Mouse (Mus musculus) monocyte, adult 5-6 weeks (primary cell): ENCODE data around the gene Pet100. TPM values are rescaled to one million over a fixed set of nuclear protein-coding genes. Genes with fewer than 3 reads are reported as not detected.

Experiments used
- ATAC-seq: fragments of 153-309, 156-312 bp; replicated peaks from 2 replicates; pipeline ENCODE4 v1.8.0; 2017; ENCODE audit warnings: mild to moderate bottlenecking; ENCODE audit not compliant: low TSS enrichment, insufficient number of reproducible peaks, severe bottlenecking, poor library complexity, low FRiP score
- total RNA-seq: library from RNA; stranded (forward); fragments of 200-1000, 200-491, 200-594 nt; gene quantifications from 3 replicates; pipeline ENCODE4 v1.2.3, GENCODE M21; 2017

Pet100 gene
- total RNA-seq, 1 experiment from 2014 or later: 142 TPM

- ATAC-seq: no peak
These were observed 12.1 kb upstream of the Pet100 start for GRCm38 (mm10) chr8:3609046-3609815.

DNA sequence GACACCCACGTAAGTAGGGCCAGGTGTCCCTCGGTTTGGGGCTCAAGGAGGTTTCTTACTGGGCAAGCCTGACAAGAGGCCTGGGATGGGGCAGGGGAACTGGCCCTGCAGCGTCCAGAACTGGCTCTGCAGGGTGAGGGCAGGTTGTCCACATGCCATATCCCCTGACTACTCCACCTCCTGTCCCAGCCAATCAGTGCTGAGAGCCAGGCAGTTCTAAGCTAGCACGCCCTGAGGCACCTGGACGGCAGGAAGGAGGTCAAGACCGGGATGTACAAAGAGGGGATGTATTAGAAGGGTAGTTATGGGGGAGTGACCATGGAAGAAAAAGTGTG, 11.6 kb upstream of the Pet100 start:
- no peak for ATAC-seq

GRCm38 (mm10) chr8:3622119-3622518, 771 bp downstream of the Pet100 start:
- no peak for ATAC-seq

DNA sequence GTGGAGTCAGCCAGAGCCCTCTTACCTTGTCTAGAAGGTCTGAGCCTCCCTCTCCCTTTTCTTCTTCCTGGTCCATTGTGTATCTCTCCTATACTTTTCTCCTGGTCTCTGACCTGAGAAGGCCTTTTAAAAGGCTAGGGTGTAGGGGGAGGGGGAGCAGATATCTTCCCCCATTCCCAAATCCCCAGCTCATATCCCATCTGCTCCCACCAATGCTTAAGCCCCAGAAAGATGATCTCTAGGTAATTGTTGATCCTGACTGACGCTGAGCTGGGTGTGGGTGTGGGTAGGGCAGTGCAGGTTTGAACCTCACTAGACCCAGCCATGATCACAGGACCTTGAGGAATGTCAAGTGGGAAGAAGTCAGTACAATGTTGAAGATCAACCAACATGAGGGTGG, 4.1 kb downstream of the Pet100 start, which contains the start of gene Pcp2:
Gene Pcp2, minus strand, starts transcription at position 101 of the 400 bp plus-strand sequence.
- no peak for ATAC-seq

DNA sequence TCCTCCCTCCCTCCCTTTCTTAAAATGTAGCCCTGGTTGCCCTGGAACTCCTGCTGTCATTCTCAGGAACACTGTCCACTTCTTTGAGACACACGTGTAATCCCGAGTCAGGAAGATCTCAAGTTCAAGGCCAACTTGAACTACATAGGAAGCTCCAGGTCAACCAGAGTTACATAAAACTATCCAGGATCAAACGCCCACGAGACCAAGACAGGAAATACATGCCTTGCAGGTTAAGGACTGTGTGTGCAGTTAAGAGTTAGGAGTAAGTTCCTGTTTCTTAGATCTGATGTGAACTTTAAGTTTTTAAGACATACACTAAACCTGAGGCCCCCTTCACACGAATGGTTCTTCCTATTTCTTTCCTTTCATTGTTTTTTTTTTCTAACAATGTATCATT, 5.6 kb downstream of the Pet100 start:
- ATAC-seq: no peak

DNA sequence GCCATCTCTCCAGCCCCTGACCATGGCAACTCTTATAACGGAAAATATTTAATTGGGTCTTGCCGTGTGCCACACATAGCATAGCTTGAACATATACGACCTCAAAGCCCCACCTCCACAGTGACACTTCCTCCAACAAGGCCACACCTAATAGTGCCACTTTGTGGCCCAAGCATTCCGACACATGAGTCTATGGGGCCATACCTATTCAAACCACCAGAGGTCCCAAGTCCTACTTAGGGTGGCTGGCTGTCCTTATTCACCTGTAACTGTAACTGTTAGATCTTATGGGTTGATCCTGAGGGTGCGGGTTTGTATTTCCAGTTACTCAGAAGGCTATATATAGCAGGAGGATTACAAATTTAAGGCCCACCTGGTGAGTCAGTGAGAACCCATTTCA, 6.7 kb downstream of the Pet100 start:
- 0 out of 2 replicates have a peak, but pooled peaks have one; percentile 32 for ATAC-seq

DNA sequence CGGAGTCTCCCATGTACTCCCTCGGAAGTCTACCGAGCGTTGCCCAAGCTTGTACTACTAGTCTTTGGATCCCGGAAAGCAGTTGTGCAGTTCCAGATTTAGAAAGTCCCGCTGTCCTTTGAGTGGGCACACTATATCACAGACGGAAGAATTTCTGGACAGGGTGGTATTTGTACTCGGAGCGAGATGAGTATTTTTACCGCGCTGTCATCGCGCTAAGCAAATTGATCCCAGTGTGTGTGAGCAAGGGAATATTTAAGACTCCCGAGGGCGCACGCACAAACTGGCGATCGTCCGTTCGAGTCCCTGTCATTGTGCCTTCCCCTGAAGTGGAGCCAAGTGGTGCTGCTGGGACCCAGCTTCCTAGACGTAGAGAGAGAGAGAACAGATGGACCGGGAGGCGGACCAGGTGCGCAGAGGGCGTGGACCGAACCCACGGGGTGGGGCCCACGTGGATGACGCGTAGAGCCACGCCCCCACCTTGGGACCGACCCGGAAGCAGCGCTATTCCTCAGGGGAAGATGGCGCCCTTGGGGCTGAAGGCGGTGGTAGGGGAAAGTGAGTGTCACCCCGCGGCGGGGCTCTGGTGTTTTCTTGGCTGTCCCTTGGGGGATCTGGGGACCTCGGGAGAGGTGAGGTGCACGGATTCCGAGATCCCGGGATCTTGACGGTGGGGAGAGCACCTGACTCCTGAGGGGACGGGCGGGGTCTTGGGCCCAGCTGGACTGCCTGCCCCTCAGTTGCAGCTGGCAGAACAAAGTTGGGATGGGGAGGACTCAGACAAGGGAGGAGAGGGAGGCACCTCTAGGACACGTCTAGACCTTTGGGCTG, 9.5 kb downstream of the Pet100 start, which contains the start of gene Stxbp2:
Gene Stxbp2, plus strand, starts transcription at position 309 of the 831 bp plus-strand sequence.
- ATAC-seq: peak; percentile 84

- peak; percentile 25; the same call in 1 of the 2 replicates for ATAC-seq
These were observed 10.1 kb downstream of the Pet100 start for GRCm38 (mm10) chr8:3631478-3631875.

DNA sequence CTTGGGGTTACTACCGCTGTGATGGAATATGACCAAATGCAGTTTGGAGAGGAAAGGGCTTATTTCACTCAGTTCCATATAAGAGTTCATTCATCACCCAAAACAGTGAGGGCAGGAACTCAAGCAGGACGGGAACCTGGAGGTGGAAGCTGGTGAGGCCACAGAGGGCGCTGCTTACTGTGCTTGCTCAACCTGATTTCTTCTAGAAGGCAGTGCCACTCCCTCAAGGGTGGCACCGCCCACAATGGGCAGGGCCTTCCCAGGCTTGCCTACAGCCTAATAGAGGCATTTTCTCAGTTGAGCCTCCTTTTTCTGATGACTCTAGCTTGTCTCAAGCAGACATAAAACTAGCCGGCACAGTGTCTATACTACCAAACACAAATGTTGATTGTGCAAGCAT, 24.5 kb downstream of the Pet100 start:
- ATAC-seq: peak; percentile 93

DNA sequence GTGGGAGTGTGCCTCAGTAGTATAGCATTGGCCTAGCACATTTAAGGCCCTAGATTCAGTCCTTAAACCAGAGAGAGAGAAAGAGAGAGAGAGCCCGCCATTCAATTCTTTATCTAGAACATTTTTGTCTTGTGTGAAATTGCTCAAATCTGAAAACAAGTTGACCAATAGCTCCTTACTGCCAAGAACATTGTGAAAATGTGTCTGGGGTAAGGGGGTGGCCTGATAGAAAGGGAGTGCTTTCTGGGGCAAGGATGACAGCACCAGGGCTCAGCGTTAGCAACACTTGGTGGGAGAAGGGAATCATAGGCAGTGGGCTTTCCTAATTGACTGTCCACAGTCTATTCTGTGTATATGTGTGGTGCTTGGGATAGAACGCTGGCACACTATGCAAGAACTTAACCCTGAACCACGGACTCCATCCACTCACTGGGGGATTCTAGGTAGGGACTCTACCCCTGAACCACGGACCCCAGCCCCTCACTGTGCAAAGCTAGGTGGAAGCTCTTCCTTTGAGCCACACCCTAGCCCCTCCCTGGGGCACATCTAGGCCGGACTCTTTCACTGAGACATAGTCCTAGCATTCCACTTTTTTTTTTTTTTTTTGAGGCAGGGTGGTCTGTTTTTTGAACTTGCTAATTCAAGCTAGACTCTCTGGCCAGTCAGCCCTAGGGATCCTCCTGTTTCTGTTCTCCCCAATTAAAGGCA, 25.6 kb downstream of the Pet100 start:
- no peak for ATAC-seq

GRCm38 (mm10) chr8:3647561-3647960, 26.2 kb downstream of the Pet100 start:
- no peak for ATAC-seq

GRCm38 (mm10) chr8:3648268-3648667, 26.9 kb downstream of the Pet100 start:
- ATAC-seq: peak; percentile 51

GRCm38 (mm10) chr8:3648990-3649389, 27.6 kb downstream of the Pet100 start:
- ATAC-seq: no peak; the same call in 1 of the 2 replicates

DNA sequence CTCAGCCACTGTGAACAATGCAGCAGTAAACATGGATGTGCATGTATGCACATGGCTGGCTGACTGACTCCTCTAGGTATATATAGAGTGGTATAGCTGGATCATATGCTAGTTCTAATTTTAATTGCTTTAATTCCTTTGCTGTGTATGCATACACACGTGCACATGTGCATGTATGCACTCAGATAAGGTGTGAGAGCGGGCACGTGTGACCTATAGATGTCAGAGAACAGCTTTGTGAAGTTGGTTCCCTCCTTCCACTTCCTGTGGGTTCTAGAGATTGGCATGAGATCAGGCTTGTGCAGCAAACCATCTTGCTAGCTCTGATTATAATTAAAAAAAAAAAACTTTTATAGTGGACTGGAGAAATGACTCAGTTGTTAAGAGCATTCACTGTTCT, 31.5 kb downstream of the Pet100 start:
- ATAC-seq: no peak

DNA sequence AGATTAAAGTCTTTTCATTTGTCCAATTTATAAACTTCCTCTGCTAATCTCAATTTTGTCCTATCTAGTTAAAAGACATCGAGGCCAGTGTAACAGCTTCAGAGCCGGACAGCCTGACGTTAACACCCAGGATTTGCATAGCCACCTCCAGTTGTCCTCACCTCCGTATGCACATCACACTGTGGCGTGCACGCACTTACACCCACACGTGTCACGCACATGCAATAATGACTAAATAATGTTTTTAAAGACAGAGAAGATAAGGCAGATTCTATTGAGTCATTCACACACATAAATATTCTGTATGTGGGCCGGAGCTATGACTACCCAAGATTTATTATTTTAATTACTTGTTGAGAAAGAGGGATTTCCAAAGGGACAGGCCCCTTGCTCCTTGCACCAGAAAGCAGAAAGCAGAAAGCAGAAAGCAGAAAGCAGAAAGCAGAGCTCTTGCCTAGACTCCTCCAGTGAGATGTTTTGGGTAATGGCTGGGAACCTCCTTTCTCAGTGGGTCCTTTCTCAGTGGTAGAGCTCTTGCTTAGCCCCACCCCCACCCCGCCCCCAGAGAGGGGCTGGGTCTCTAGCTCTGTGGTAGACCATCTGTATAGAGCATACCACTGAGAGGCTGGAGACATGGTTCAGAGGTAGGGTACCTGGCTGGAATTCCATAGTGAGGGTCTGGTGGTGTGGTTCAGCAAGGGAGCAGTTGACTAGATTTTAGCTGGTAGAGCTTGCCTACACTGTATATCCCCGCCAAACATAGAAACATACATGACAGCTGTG, 33.6 kb downstream of the Pet100 start:
- no peak for ATAC-seq

- no peak for ATAC-seq
These were observed 34.2 kb downstream of the Pet100 start, which contains the start of gene Retn for GRCm38 (mm10) chr8:3655526-3655925. Gene Retn (plus strand): TSS chr8:3655770.

- ATAC-seq: no peak
These were observed 35.5 kb downstream of the Pet100 start for GRCm38 (mm10) chr8:3656725-3657381.

- peak; percentile 70 for ATAC-seq
These were observed 39.5 kb downstream of the Pet100 start for GRCm38 (mm10) chr8:3660889-3661288.
